Mouse (Mus musculus): Measurements from ENCODE around the gene Calr3. TPM values are rescaled to one million over a fixed set of nuclear protein-coding genes. Genes with fewer than 3 reads are reported as not detected.

Gene Calr3
- total and polyA plus RNA-seq, 3 experiments: 2.7 to 4.0 TPM; not detected in 1

GRCm38 (mm10) chr8:72418073-72418472 is 25.6 kb downstream of the Calr3 start:
- Histone ChIP-seq H3K27me3 (ENCODE audit: control insufficient read depth in 1 of 2, insufficient read depth in 2 of 2, low read length in 2 of 2) (no peaks in the 10 kb centered on the region), H3K9ac (ENCODE audit: control insufficient read depth, low read depth, low read length, poor library complexity, severe bottlenecking) (no peak overlapping the region), H3K9me3 (replicated peaks; ENCODE audit: insufficient read depth, low read length) (no peaks in the 10 kb centered on the region), H3K79me2 (ENCODE audit: control insufficient read depth, insufficient read depth, low read length, poor library complexity) (peaks cover 77% of the 10 kb centered on the region), H3K4me1 (ENCODE audit: control insufficient read depth in 1 of 2, insufficient read depth in 2 of 2, low read length in 2 of 2) (peaks cover 5 to 49% of the 10 kb centered on the region in 2 experiments), H3K27ac (ENCODE audit: control insufficient read depth, low read depth, low read length) (no peak overlapping the region), H3K36me3 (ENCODE audit: control insufficient read depth in 1 of 2, insufficient read depth in 2 of 2, low read length in 2 of 2) (peaks cover 0 to 35% of the 10 kb centered on the region in 2 experiments; a peak in 2 of 4 replicates), H3K4me3 (ENCODE audit: control insufficient read depth in 1 of 2, insufficient read depth in 1 of 2, low read depth in 2 of 2, low read length in 2 of 2) (no peak overlapping the region)
- TF ChIP-seq RCOR1 (IDR thresholded peaks at IDR 0.05; ENCODE audit: low read depth, low read length) (peak; percentile 49; the same call in 1 of the 2 replicates), USF1 (IDR thresholded peaks at IDR 0.05; ENCODE audit: low read depth, low read length) (peak; percentile 67), TAL1 (IDR thresholded peaks at IDR 0.05; ENCODE audit: low read length) (no peak), SMC3 (IDR thresholded peaks at IDR 0.05; ENCODE audit: low read depth, low read length) (no peak), MXI1 (IDR thresholded peaks at IDR 0.05; ENCODE audit: low read depth, low read length) (no peak), MYC (IDR thresholded peaks at IDR 0.05; ENCODE audit: low read depth, low read length) (no peak), BHLHE40 (IDR thresholded peaks at IDR 0.05; ENCODE audit: borderline replicate concordance, low read depth, low read length) (peak; percentile 71; the same call in 1 of the 2 replicates), MAX (IDR thresholded peaks at IDR 0.05; ENCODE audit: low read length) (peak; percentile 60; the same call in 1 of the 2 replicates)
- DNase-seq (ENCODE audit: low read depth, low spot score): peak; percentile 33

- Histone ChIP-seq H3K36me3 (ENCODE audit: control insufficient read depth in 1 of 2, insufficient read depth in 2 of 2, low read length in 2 of 2) (peaks cover 0 to 32% of the 10 kb centered on the region in 2 experiments; a peak in 2 of 4 replicates), H3K27me3 (ENCODE audit: control insufficient read depth in 1 of 2, insufficient read depth in 2 of 2, low read length in 2 of 2) (no peaks in the 10 kb centered on the region), H3K79me2 (ENCODE audit: control insufficient read depth, insufficient read depth, low read length, poor library complexity) (peaks cover 93% of the 10 kb centered on the region), H3K9ac (ENCODE audit: control insufficient read depth, low read depth, low read length, poor library complexity, severe bottlenecking) (no peak overlapping the region), H3K27ac (ENCODE audit: control insufficient read depth, low read depth, low read length) (no peak overlapping the region), H3K4me1 (ENCODE audit: control insufficient read depth in 1 of 2, insufficient read depth in 2 of 2, low read length in 2 of 2) (peaks cover 5 to 42% of the 10 kb centered on the region in 2 experiments), H3K9me3 (replicated peaks; ENCODE audit: insufficient read depth, low read length) (no peaks in the 10 kb centered on the region), H3K4me3 (ENCODE audit: control insufficient read depth in 1 of 2, insufficient read depth in 1 of 2, low read depth in 2 of 2, low read length in 2 of 2) (no peak overlapping the region)
- no peak for DNase-seq (ENCODE audit: low read depth, low spot score)
- TF ChIP-seq TBP (IDR thresholded peaks at IDR 0.05; ENCODE audit: low read depth, low read length) (no peak), MAZ (IDR thresholded peaks at IDR 0.05; ENCODE audit: low read depth, low read length) (no peak), BHLHE40 (IDR thresholded peaks at IDR 0.05; ENCODE audit: borderline replicate concordance, low read depth, low read length) (no peak), CHD1 (IDR thresholded peaks at IDR 0.05; ENCODE audit: low read depth, low read length) (no peak), MEF2A (IDR thresholded peaks at IDR 0.05; ENCODE audit: extremely low read depth, insufficient replicate concordance, low read depth, low read length, poor library complexity, severe bottlenecking) (no peak), MAX (IDR thresholded peaks at IDR 0.05; ENCODE audit: low read length) (no peak), ZNF384 (IDR thresholded peaks at IDR 0.05; ENCODE audit: low read depth, low read length) (no peak), KAT2A (conservative IDR thresholded peaks at IDR 0.05; ENCODE audit: low read depth, low read length) (no peak), MYC (IDR thresholded peaks at IDR 0.05; ENCODE audit: low read depth, low read length) (no peak), POLR2A (IDR thresholded peaks at IDR 0.05; ENCODE audit: control insufficient read depth in 1 of 2, insufficient read depth in 1 of 2, low read depth in 1 of 2, low read length in 2 of 2, poor library complexity in 1 of 2) (no peak), NRF1 (IDR thresholded peaks at IDR 0.05; ENCODE audit: insufficient read depth, low read depth, low read length, poor library complexity, severe bottlenecking) (no peak), TCF12 (IDR thresholded peaks at IDR 0.05; ENCODE audit: low read depth, low read length) (no peak), EP300 (IDR thresholded peaks at IDR 0.05; ENCODE audit: low read depth in 1 of 2, low read length in 2 of 2) (no peak), POLR2AphosphoS5 (IDR thresholded peaks at IDR 0.05; ENCODE audit: borderline replicate concordance, low read depth, low read length) (no peak)
These were observed 28.4 kb downstream of the Calr3 start for GRCm38 (mm10) chr8:72415252-72415651.
